Mouse (Mus musculus) midbrain, embryonic 12.5 days (tissue): Measurements from ENCODE around the gene Chrdl2. TPM values are rescaled to one million over a fixed set of nuclear protein-coding genes. Genes with fewer than 3 reads are reported as not detected.

Experiments used
- ATAC-seq: fragments of 200-750 bp; cut with Nextera tagmentation; 2 replicates; pipeline ENCODE4 v1.8.0; 2017; ENCODE audit warnings: low read depth, moderate TSS enrichment, moderate library complexity; ENCODE audit not compliant: low FRiP score
- H3K27ac ChIP-seq: fragments of 300-500 bp; sonication (generic); replicated peaks from 2 replicates; pipeline ENCODE4 v1.5.1; 2016; ENCODE audit warnings: mild to moderate bottlenecking
- H3K27me3 ChIP-seq: fragments of 300-500 bp; sonication (generic); 2 replicates; pipeline ENCODE4 v1.6.1; 2016; ENCODE audit warnings: mild to moderate bottlenecking
- H3K36me3 ChIP-seq: fragments of 300-500 bp; sonication (generic); 2 replicates; pipeline ENCODE4 v1.6.1; 2016
- H3K4me1 ChIP-seq: fragments of 300-500 bp; sonication (generic); 2 replicates; pipeline ENCODE4 v1.6.1; 2016
- H3K4me2 ChIP-seq: fragments of 300-500 bp; sonication (generic); replicated peaks from 2 replicates; pipeline ENCODE4 v1.6.1; 2016; ENCODE audit warnings: mild to moderate bottlenecking, moderate library complexity
- H3K4me3 ChIP-seq: fragments of 300-500 bp; sonication (generic); 2 replicates; pipeline ENCODE4 v1.5.1; 2016; ENCODE audit warnings: mild to moderate bottlenecking
- H3K9ac ChIP-seq: fragments of 300-500 bp; sonication (generic); replicated peaks from 2 replicates; pipeline ENCODE4 v1.6.1; 2016; ENCODE audit warnings: mild to moderate bottlenecking, moderate library complexity
- H3K9me3 ChIP-seq: fragments of 300-500 bp; sonication (generic); 2 replicates; pipeline ENCODE4 v1.6.1; 2016; ENCODE audit warnings: mild to moderate bottlenecking
- WGBS: fragments of 180-500 bp; shearing (Covaris S2); methylation state at CpG from one replicate; pipeline ENCODE4 v1.1.7; 2016; 5-methylcytosine and 5-hydroxymethylcytosine counted together
- polyA plus RNA-seq: library from polyadenylated mRNA; unstranded; fragments of >200 nt; fragmentation: Nextera tagmentation; extraction: Ambion mirVana; gene quantifications from 2 replicates; pipeline ENCODE4 v1.2.1, GENCODE M21; 2016

Gene Chrdl2
- polyA plus RNA-seq, 1 experiment from 2014 or later: not detected

DNA sequence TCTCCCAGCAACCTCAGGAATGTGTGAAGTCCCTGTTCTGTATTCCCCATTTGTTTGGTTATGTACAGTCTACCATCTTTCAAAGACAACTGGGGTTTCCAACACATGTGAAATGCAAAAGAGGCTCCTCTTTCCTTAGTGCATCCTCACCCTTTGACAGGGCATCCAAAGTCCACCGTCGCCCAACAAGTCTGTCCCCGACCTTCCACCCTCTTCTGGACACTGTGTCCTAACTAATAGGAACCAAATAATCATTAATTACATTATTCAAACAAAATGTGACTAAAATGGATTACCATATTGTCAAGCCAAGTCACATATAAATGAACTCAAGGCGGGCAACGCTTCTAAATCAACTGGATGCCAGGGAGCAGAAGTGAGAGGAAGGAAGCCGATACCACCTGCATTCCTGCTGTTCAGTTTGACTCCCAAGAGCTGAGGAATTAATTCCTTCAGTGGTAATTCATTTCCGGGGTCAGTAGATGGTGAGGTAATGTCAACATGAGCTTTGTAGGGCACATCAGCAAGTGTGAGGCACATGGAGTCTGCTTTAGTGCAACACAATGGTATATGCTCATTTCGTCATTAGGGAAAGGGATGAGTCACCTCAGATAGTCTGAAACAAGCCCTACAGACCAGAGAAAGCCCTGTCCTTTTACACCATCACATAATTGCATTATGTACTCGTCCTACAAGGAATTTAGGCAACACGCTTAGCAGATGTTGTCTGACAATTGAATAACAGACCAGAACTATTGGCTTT is 31.6 kb upstream of the Chrdl2 start:
- H3K27me3 ChIP-seq: no peaks in the 10 kb centered on the region
- no peak overlapping the region for H3K4me3 ChIP-seq
- H3K27ac ChIP-seq: 0 out of 2 replicates have a peak overlapping the region, but pooled peaks have one; percentile 3
- H3K4me1 ChIP-seq: peaks cover 46% of the 10 kb centered on the region
- no peaks in the 10 kb centered on the region for H3K36me3 ChIP-seq
- no peak for ATAC-seq
- H3K9ac ChIP-seq: no peak overlapping the region
- H3K9me3 ChIP-seq: no peaks in the 10 kb centered on the region
- no peak overlapping the region for H3K4me2 ChIP-seq
- 76% methylated on average over 10 of the region's 10 CpGs for WGBS

GRCm38 (mm10) chr7:99975819-99976575 is 30.0 kb upstream of the Chrdl2 start:
- H3K27me3 ChIP-seq: no peaks in the 10 kb centered on the region
- WGBS: 88% methylated on average over 5 of the region's 5 CpGs
- no peak overlapping the region for H3K27ac ChIP-seq
- peaks cover 44% of the 10 kb centered on the region for H3K4me1 ChIP-seq
- no peak overlapping the region for H3K9ac ChIP-seq
- no peak overlapping the region for H3K4me2 ChIP-seq
- no peaks in the 10 kb centered on the region for H3K9me3 ChIP-seq
- H3K4me3 ChIP-seq: no peak overlapping the region
- H3K36me3 ChIP-seq: no peaks in the 10 kb centered on the region
- no peak for ATAC-seq

- no peak overlapping the region for H3K27ac ChIP-seq
- no peak for ATAC-seq
- H3K36me3 ChIP-seq: no peaks in the 10 kb centered on the region
- 89% methylated on average over 2 of the region's 2 CpGs for WGBS
- H3K4me2 ChIP-seq: no peak overlapping the region
- H3K9ac ChIP-seq: no peak overlapping the region
- H3K4me3 ChIP-seq: no peak overlapping the region
- H3K9me3 ChIP-seq: no peaks in the 10 kb centered on the region
- peaks cover 33% of the 10 kb centered on the region for H3K4me1 ChIP-seq
- H3K27me3 ChIP-seq: no peaks in the 10 kb centered on the region
Measured at GRCm38 (mm10) chr7:99978041-99978440, 27.9 kb upstream of the Chrdl2 start.

- Histone ChIP-seq H3K9ac (peak overlapping the region; percentile 95), H3K4me1 (peaks cover 24% of the 10 kb centered on the region), H3K27ac (0 out of 2 replicates have a peak overlapping the region, but pooled peaks have one; percentile 97), H3K36me3 (no peaks in the 10 kb centered on the region), H3K9me3 (no peaks in the 10 kb centered on the region), H3K4me3 (peak overlapping the region; percentile 95), H3K27me3 (no peaks in the 10 kb centered on the region), H3K4me2 (peak overlapping the region; percentile 67)
- no peak for ATAC-seq
- WGBS: 12% methylated on average over 6 of the region's 6 CpGs
Measured at GRCm38 (mm10) chr7:99979081-99979480, 26.9 kb upstream of the Chrdl2 start.

GRCm38 (mm10) chr7:99979546-99980131 is 26.3 kb upstream of the Chrdl2 start:
- H3K4me2 ChIP-seq: peak overlapping the region; percentile 67
- no peaks in the 10 kb centered on the region for H3K36me3 ChIP-seq
- no peaks in the 10 kb centered on the region for H3K9me3 ChIP-seq
- H3K4me3 ChIP-seq: peak overlapping the region; percentile 95
- under 1% methylated on average over 49 of the region's 51 CpGs for WGBS
- no peaks in the 10 kb centered on the region for H3K27me3 ChIP-seq
- ATAC-seq: peak; percentile 82
- H3K27ac ChIP-seq: peak overlapping the region; percentile 97
- H3K4me1 ChIP-seq: peaks cover 19% of the 10 kb centered on the region
- H3K9ac ChIP-seq: peak overlapping the region; percentile 95

- H3K4me3 ChIP-seq: peak within 1 kb of the TSS; percentile 95
Measured at GRCm38 (mm10) chr7:99980132-99980591, 25.8 kb upstream of the Chrdl2 start, which contains the start of gene Rnf169. Rnf169 (minus strand) TSS chr7:99980448.

DNA sequence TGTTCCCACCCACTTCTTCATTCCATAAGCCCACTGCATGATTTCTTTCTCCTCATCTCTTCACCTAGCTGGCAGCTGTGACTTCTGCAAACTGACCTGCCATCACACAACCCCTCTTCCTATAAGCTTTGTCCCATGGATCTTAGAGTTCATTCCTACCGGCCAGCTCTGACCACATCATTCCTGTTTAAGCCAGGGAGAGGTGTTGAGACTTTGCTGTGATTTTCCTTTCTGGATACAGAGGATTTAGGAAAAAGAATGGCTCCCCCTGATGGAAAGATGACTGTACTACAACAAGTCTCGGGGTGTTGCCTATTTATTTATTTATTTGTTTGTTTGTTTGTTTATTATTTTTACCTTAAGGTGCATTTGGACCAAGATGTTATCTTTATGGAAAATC is 24.7 kb upstream of the Chrdl2 start:
- WGBS: 6% methylated on average over 2 of the region's 2 CpGs
- H3K4me3 ChIP-seq: no peak overlapping the region
- no peak for ATAC-seq
- no peaks in the 10 kb centered on the region for H3K36me3 ChIP-seq
- H3K9me3 ChIP-seq: no peaks in the 10 kb centered on the region
- peaks cover 14% of the 10 kb centered on the region for H3K4me1 ChIP-seq
- H3K4me2 ChIP-seq: no peak overlapping the region
- no peak overlapping the region for H3K9ac ChIP-seq
- no peak overlapping the region for H3K27ac ChIP-seq
- H3K27me3 ChIP-seq: no peaks in the 10 kb centered on the region

More at GRCm38 (mm10) chr7:99980132-99980591, 25.8 kb upstream of the Chrdl2 start, which contains the start of gene Rnf169:
- under 1% methylated on average over 55 of the region's 55 CpGs for WGBS
- peaks cover 17% of the 10 kb centered on the region for H3K4me1 ChIP-seq
- peak within 1 kb of the TSS; percentile 67 for H3K4me2 ChIP-seq
- no peaks in the 10 kb centered on the region for H3K36me3 ChIP-seq
- no peaks in the 10 kb centered on the region for H3K9me3 ChIP-seq
- H3K27ac ChIP-seq: peak within 1 kb of the TSS; percentile 97
- H3K27me3 ChIP-seq: no peaks in the 10 kb centered on the region
- peak within 1 kb of the TSS; percentile 95 for H3K9ac ChIP-seq
- ATAC-seq: peak; percentile 94

DNA sequence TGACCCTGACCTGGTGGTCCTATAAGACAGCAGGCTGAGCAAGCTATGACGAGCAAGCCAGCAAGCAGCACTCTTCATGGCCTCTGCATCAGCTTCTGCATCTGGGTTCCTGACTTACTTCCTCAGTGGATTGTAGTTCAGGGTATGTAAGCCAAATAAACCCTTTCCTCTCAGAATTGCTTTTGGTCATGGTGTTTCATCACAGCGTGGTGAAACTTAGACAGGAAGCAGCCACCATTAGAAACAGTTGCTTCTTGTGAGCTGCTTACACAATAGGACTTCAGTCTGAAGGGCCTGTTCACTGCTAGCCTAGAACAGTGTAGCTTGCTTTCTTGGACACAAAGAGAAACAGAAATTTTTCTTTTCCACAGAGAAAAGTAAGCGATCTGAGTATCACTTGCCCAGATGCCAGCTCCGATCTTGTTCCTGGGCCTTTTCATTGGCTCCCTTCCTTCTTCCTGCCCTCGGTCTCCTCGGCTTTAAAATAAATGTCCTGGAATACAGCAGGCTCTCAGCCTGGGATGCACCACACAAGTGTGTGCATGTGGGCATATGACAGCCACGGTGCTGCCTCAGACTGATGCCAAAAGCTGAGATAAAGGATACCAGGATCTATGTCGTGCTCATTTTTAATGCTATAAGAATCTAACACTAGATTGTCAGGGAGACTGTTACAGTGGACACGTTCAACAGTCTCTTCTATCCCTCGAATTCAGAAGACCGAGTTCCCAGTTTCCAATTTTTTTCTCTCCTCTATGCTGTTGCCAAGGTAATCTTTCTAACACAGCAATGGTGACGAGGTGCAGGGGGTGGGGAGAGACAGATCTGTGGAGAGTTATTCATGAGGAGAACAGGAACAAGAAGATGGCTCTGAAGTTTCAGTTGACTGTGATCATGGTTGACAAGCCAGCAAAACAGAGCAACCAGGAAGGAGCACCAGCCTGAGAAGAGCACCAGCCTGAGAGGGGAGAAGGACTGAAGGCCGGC is 23.4 kb upstream of the Chrdl2 start:
- Histone ChIP-seq H3K9ac (no peak overlapping the region), H3K36me3 (no peaks in the 10 kb centered on the region), H3K27me3 (no peaks in the 10 kb centered on the region), H3K4me1 (peaks cover 14% of the 10 kb centered on the region), H3K9me3 (no peaks in the 10 kb centered on the region), H3K27ac (no peak overlapping the region), H3K4me3 (no peak overlapping the region), H3K4me2 (no peak overlapping the region)
- 79% methylated on average over 13 of the region's 13 CpGs for WGBS
- no peak for ATAC-seq

GRCm38 (mm10) chr7:99988725-99989124 is 17.2 kb upstream of the Chrdl2 start:
- no peak overlapping the region for H3K27ac ChIP-seq
- H3K9ac ChIP-seq: no peak overlapping the region
- no peaks in the 10 kb centered on the region for H3K4me1 ChIP-seq
- no peak for ATAC-seq
- no peaks in the 10 kb centered on the region for H3K27me3 ChIP-seq
- H3K36me3 ChIP-seq: no peaks in the 10 kb centered on the region
- H3K9me3 ChIP-seq: no peaks in the 10 kb centered on the region
- WGBS: 8% methylated on average over 4 of the region's 4 CpGs
- no peak overlapping the region for H3K4me2 ChIP-seq
- no peak overlapping the region for H3K4me3 ChIP-seq

DNA sequence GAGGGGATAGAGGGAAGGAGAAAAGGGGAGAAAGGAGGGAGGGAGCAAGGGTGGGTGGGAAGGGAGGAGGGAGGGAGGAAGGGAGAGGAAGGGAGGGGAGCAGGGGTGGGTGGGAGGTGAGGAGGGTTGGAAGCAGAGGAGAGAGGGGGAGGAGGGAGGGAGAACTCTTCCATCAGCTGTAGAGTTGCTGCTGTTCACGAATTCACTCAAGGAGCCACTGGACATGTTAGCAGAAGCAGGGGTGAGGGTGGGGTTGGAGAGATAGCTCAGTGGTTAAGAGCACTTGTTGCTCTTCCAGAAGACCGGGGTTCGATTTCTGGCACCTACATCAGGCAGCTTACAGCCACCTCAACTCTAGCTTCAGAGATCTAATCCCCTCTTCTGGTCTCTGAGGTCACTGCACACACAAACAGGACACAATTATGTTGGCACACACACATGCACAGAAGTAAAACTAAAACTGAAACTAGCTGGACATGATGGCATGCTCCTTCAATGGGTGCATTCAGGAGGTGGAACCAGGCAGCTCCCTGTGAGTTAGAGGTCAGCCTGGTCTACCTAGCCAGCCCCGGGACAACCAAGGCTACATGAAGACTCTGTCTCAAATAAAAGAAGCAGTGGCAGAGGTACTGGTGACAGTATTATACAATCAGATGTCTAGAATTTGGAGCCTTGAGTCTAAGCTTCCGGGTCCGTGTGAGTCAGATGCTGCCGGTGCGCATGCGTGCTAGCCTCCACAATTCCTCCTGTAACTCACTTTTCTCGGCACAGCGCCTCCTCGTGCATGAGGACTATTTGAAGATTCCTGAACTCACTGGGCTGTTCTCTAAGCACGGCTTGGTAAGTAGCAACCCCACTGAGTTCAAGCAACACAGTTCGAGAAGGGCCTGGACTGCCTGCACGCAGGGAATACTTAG is 15.9 kb upstream of the Chrdl2 start:
- H3K9ac ChIP-seq: no peak overlapping the region
- H3K4me3 ChIP-seq: no peak overlapping the region
- H3K36me3 ChIP-seq: no peaks in the 10 kb centered on the region
- H3K27me3 ChIP-seq: no peaks in the 10 kb centered on the region
- no peak overlapping the region for H3K27ac ChIP-seq
- 57% methylated on average over 15 of the region's 15 CpGs for WGBS
- H3K4me1 ChIP-seq: no peaks in the 10 kb centered on the region
- 0 out of 2 replicates have a peak overlapping the region, but pooled peaks have one; percentile 22 for H3K4me2 ChIP-seq
- no peaks in the 10 kb centered on the region for H3K9me3 ChIP-seq
- ATAC-seq: no peak
